Mouse (Mus musculus) MEL (cell line): ENCODE measurements at regions not wholly inside any gene's neighbourhood (a gene's known extent, or its start where the extent isn't known, plus 50 kb on each side); places are given as distances from the start of the nearest gene placed in this dataset.

Source experiments
- DNase-seq: peaks from one replicate; pipeline ENCODE4 v3.0.0; 2011; ENCODE audit warnings: low read depth, low spot score
- H3K27ac ChIP-seq: 2 replicates; pipeline ENCODE4 v1.5.1; 2012; ENCODE audit warnings: low read depth, mild to moderate bottlenecking, control low read depth, low read length, moderate library complexity; ENCODE audit not compliant: control insufficient read depth
- H3K27me3 ChIP-seq, 2 experiments: fragments of 150-350 bp in 1 of 2; sonication (generic) in 1 of 2; 2 replicates each; pipeline ENCODE4 v1.6.1; 2012; ENCODE audit warnings: low read length in 2 of 2, mild to moderate bottlenecking in 2 of 2, improper control_type of control experiment in 1 of 2, moderate library complexity in 1 of 2; ENCODE audit not compliant: insufficient read depth in 2 of 2, control insufficient read depth in 1 of 2
- H3K36me3 ChIP-seq, 2 experiments: 2 replicates each; pipeline ENCODE4 v1.6.1; 2012 to 2014; ENCODE audit warnings: low read length in 2 of 2, improper control_type of control experiment in 1 of 2, inconsistent platforms in 1 of 2, mild to moderate bottlenecking in 1 of 2; ENCODE audit not compliant: insufficient read depth in 2 of 2, control insufficient read depth in 1 of 2
- H3K4me1 ChIP-seq, 2 experiments: fragments of 150-350 bp in 1 of 2; sonication (generic) in 1 of 2; 2 replicates each; pipeline ENCODE4 v1.6.1; 2012; ENCODE audit warnings: low read length in 2 of 2, improper control_type of control experiment in 1 of 2, mild to moderate bottlenecking in 1 of 2; ENCODE audit not compliant: insufficient read depth in 2 of 2, control insufficient read depth in 1 of 2
- H3K4me3 ChIP-seq, 2 experiments: fragments of 150-350 bp in 1 of 2; sonication (generic) in 1 of 2; 2 replicates each; pipeline ENCODE4 v1.5.1; 2012; ENCODE audit warnings: low read depth in 2 of 2, low read length in 2 of 2, mild to moderate bottlenecking in 2 of 2, moderate library complexity in 2 of 2, control low read depth in 1 of 2, improper control_type of control experiment in 1 of 2; ENCODE audit not compliant: control insufficient read depth in 1 of 2, insufficient read depth in 1 of 2
- H3K79me2 ChIP-seq: 2 replicates; pipeline ENCODE4 v1.6.1; 2012; ENCODE audit warnings: mild to moderate bottlenecking, low read length, moderate library complexity; ENCODE audit not compliant: control insufficient read depth, poor library complexity, insufficient read depth
- H3K9ac ChIP-seq: 2 replicates; pipeline ENCODE4 v1.6.1; 2012; ENCODE audit warnings: low read depth, mild to moderate bottlenecking, control low read depth, low read length, moderate library complexity; ENCODE audit not compliant: control insufficient read depth, poor library complexity, severe bottlenecking
- H3K9me3 ChIP-seq: fragments of 150-350 bp; sonication (generic); replicated peaks from 2 replicates; pipeline ENCODE4 v1.6.1; 2012; ENCODE audit warnings: mild to moderate bottlenecking, low read length, improper control_type of control experiment, moderate library complexity; ENCODE audit not compliant: insufficient read depth
- BHLHE40 ChIP-seq: IDR thresholded peaks from 2 replicates; pipeline ENCODE4 v1.6.1; 2012; ENCODE audit warnings: low read depth, mild to moderate bottlenecking, inconsistent platforms, low read length, improper control_type of control experiment, borderline replicate concordance
- CHD1 ChIP-seq: IDR thresholded peaks from 2 replicates; pipeline ENCODE4 v1.6.1; 2012; ENCODE audit warnings: low read depth, mild to moderate bottlenecking, inconsistent platforms, low read length, improper control_type of control experiment
- CTCF ChIP-seq, 3 experiments: IDR thresholded peaks in 2 of 3; conservative IDR thresholded peaks in 1 of 3; 2 replicates each; pipeline ENCODE4 v1.5.1; 2011 to 2012; ENCODE audit warnings: low read length in 3 of 3, low read depth in 2 of 3, mild to moderate bottlenecking in 2 of 3, improper control_type of control experiment in 1 of 3, inconsistent platforms in 1 of 3, mixed read lengths in 1 of 3, moderate library complexity in 1 of 3; ENCODE audit not compliant: control insufficient read depth in 1 of 3, insufficient read depth in 1 of 3, poor library complexity in 1 of 3, severe bottlenecking in 1 of 3
- ELF1 ChIP-seq: IDR thresholded peaks from 2 replicates; pipeline ENCODE4 v1.6.1; 2014; ENCODE audit warnings: low read depth, mild to moderate bottlenecking, inconsistent platforms, low read length, improper control_type of control experiment, moderate library complexity
- MAFK ChIP-seq: IDR thresholded peaks from 2 replicates; pipeline ENCODE4 v1.6.1; 2011; ENCODE audit warnings: low read depth, mild to moderate bottlenecking, low read length, improper control_type of control experiment, borderline replicate concordance
- MAX ChIP-seq: IDR thresholded peaks from 2 replicates; pipeline ENCODE4 v1.6.1; 2011; ENCODE audit warnings: low read length, improper control_type of control experiment
- MAZ ChIP-seq: IDR thresholded peaks from 2 replicates; pipeline ENCODE4 v1.6.1; 2012; ENCODE audit warnings: low read depth, mild to moderate bottlenecking, inconsistent platforms, low read length, improper control_type of control experiment
- MEF2A ChIP-seq: IDR thresholded peaks from 2 replicates; pipeline ENCODE4 v1.6.1; 2014; ENCODE audit warnings: low read depth, mild to moderate bottlenecking, inconsistent platforms, low read length, improper control_type of control experiment; ENCODE audit not compliant: poor library complexity, insufficient replicate concordance, severe bottlenecking; ENCODE audit errors: extremely low read depth
- NELFE ChIP-seq: IDR thresholded peaks from 2 replicates; pipeline ENCODE4 v1.6.1; 2011; ENCODE audit warnings: low read depth, low read length, improper control_type of control experiment
- NRF1 ChIP-seq: IDR thresholded peaks from 2 replicates; pipeline ENCODE4 v1.6.1; 2014; ENCODE audit warnings: low read depth, mild to moderate bottlenecking, inconsistent platforms, low read length, improper control_type of control experiment, moderate library complexity; ENCODE audit not compliant: poor library complexity, insufficient read depth, severe bottlenecking
- POLR2AphosphoS5 ChIP-seq: IDR thresholded peaks from 2 replicates; pipeline ENCODE4 v1.6.1; 2012; ENCODE audit warnings: low read depth, borderline replicate concordance, mild to moderate bottlenecking, inconsistent platforms, low read length, moderate library complexity, mixed read lengths
- RAD21 ChIP-seq: IDR thresholded peaks from 2 replicates; pipeline ENCODE4 v1.6.1; 2011; ENCODE audit warnings: mild to moderate bottlenecking, low read depth, low read length, improper control_type of control experiment
- USF1 ChIP-seq: IDR thresholded peaks from 2 replicates; pipeline ENCODE4 v1.6.1; 2014; ENCODE audit warnings: low read depth, mild to moderate bottlenecking, inconsistent platforms, low read length, improper control_type of control experiment, moderate library complexity
- USF2 ChIP-seq, 2 experiments: IDR thresholded peaks; 2 replicates each; pipeline ENCODE4 v1.6.1; 2011 to 2012; ENCODE audit warnings: improper control_type of control experiment in 2 of 2, low read length in 2 of 2, borderline replicate concordance in 1 of 2, inconsistent platforms in 1 of 2, low read depth in 1 of 2, mild to moderate bottlenecking in 1 of 2; ENCODE audit not compliant: insufficient read depth in 1 of 2
- ZKSCAN1 ChIP-seq: IDR thresholded peaks from 2 replicates; pipeline ENCODE4 v1.6.1; 2012; ENCODE audit warnings: low read depth, mild to moderate bottlenecking, inconsistent platforms, low read length, improper control_type of control experiment, moderate library complexity
- ZNF384 ChIP-seq: IDR thresholded peaks from 2 replicates; pipeline ENCODE4 v1.6.1; 2012; ENCODE audit warnings: low read depth, mild to moderate bottlenecking, inconsistent platforms, low read length, improper control_type of control experiment

- Histone ChIP-seq H3K79me2 (no peaks in the 10 kb centered on the region), H3K4me3 (no peak overlapping the region), H3K9ac (no peak overlapping the region), H3K9me3 (no peaks in the 10 kb centered on the region), H3K27me3 (no peaks in the 10 kb centered on the region), H3K27ac (no peak overlapping the region), H3K4me1 (no peaks in the 10 kb centered on the region), H3K36me3 (no peaks in the 10 kb centered on the region)
- no peak for DNase-seq
- no peak for TF ChIP-seq ZNF384
- no peak for TF ChIP-seq NELFE
Measured at GRCm38 (mm10) chr1:113384888-113385430, 1520.2 kb upstream of the Dsel start.

- no peak for TF ChIP-seq MAX
- no peak for TF ChIP-seq ZKSCAN1
- no peak for TF ChIP-seq ELF1
- no peak for TF ChIP-seq MAFK
- TF ChIP-seq CHD1, result no peak
- no peak for TF ChIP-seq CTCF (IDR thresholded peaks at IDR 0.05 in 2 of 3, conservative IDR thresholded peaks at IDR 0.05 in 1 of 3; ENCODE audit: control insufficient read depth in 1 of 3, insufficient read depth in 1 of 3, low read depth in 2 of 3, low read length in 3 of 3, poor library complexity in 1 of 3, severe bottlenecking in 1 of 3)
- no peak for TF ChIP-seq BHLHE40
- TF ChIP-seq USF1, result no peak
- no peak for TF ChIP-seq USF2 (IDR thresholded peaks at IDR 0.05; ENCODE audit: borderline replicate concordance in 1 of 2, insufficient read depth in 1 of 2, low read depth in 1 of 2, low read length in 2 of 2)
- no peak for TF ChIP-seq POLR2AphosphoS5
- no peaks in the 10 kb centered on the region for H3K9me3 ChIP-seq
Measured at GRCm38 (mm10) chr1:113383717-113384116, 1519.0 kb upstream of the Dsel start.

GRCm38 (mm10) chr1:113372679-113373078 is 1508.0 kb upstream of the Dsel start:
- Histone ChIP-seq H3K4me1 (no peaks in the 10 kb centered on the region), H3K9me3 (no peaks in the 10 kb centered on the region), H3K36me3 (no peaks in the 10 kb centered on the region), H3K9ac (no peak overlapping the region), H3K27ac (no peak overlapping the region), H3K4me3 (no peak overlapping the region), H3K27me3 (no peaks in the 10 kb centered on the region), H3K79me2 (no peaks in the 10 kb centered on the region)
- TF ChIP-seq USF1 (no peak), NRF1 (no peak), RAD21 (no peak), MAZ (no peak), MEF2A (no peak)
- no peak for DNase-seq

More at GRCm38 (mm10) chr1:113383717-113384116, 1519.0 kb upstream of the Dsel start:
- H3K4me3 ChIP-seq, result no peak overlapping the region
- H3K4me1 ChIP-seq, result no peaks in the 10 kb centered on the region
- no peak for DNase-seq
- H3K36me3 ChIP-seq, result no peaks in the 10 kb centered on the region
- no peak overlapping the region for H3K27ac ChIP-seq
- no peak overlapping the region for H3K9ac ChIP-seq
- H3K79me2 ChIP-seq, result no peaks in the 10 kb centered on the region
- no peaks in the 10 kb centered on the region for H3K27me3 ChIP-seq
